Mouse (Mus musculus): Measurements from ENCODE around the gene Aim2. TPM values are rescaled to one million over a fixed set of nuclear protein-coding genes. Genes with fewer than 3 reads are reported as not detected.

Gene Aim2
- polyA plus RNA-seq, 1 experiment from 2014 or later, result 4.0 TPM

- Histone ChIP-seq H3K4me1 (peaks cover 19% of the 10 kb centered on the region), H3K36me3 (no peaks in the 10 kb centered on the region), H3K9ac (no peak within 1 kb of the TSS), H3K4me2 (peak within 1 kb of the TSS; percentile 61), H3K4me3 (peak within 1 kb of the TSS; percentile 42), H3K27me3 (replicated peaks) (peaks cover 67% of the 10 kb centered on the region), H3K9me3 (replicated peaks) (no peaks in the 10 kb centered on the region), H3K27ac (no peak within 1 kb of the TSS)
- 4% methylated on average over 46 of the region's 46 CpGs for WGBS (ENCODE audit: insufficient replicate concordance)
- peak; percentile 24 for ATAC-seq
These were observed 16.8 kb downstream of the Aim2 start, which contains the start of gene Cadm3 for GRCm38 (mm10) chr1:173367356-173368046. Gene Cadm3 (minus strand): TSS chr1:173367695.

- H3K27me3 ChIP-seq (replicated peaks), result peaks cover 59% of the 10 kb centered on the region
- no peak for ATAC-seq
- peaks cover 19% of the 10 kb centered on the region for H3K4me1 ChIP-seq
- no peak overlapping the region for H3K9ac ChIP-seq
- WGBS (ENCODE audit: insufficient replicate concordance), result 53% methylated on average over 2 of the region's 2 CpGs
- no peak overlapping the region for H3K4me3 ChIP-seq
- no peaks in the 10 kb centered on the region for H3K9me3 ChIP-seq (replicated peaks)
- H3K36me3 ChIP-seq, result no peaks in the 10 kb centered on the region
- H3K27ac ChIP-seq, result no peak overlapping the region
- H3K4me2 ChIP-seq, result no peak overlapping the region
These were observed 18.9 kb downstream of the Aim2 start for GRCm38 (mm10) chr1:173369611-173370010.

GRCm38 (mm10) chr1:173370456-173370855, 19.8 kb downstream of the Aim2 start:
- H3K4me3 ChIP-seq, result no peak overlapping the region
- no peak overlapping the region for H3K4me2 ChIP-seq
- H3K9ac ChIP-seq, result no peak overlapping the region
- H3K4me1 ChIP-seq, result peaks cover 18% of the 10 kb centered on the region
- WGBS (ENCODE audit: insufficient replicate concordance), result 71% methylated on average over 6 of the region's 6 CpGs
- no peak overlapping the region for H3K27ac ChIP-seq
- ATAC-seq, result no peak
- H3K9me3 ChIP-seq (replicated peaks), result no peaks in the 10 kb centered on the region
- H3K27me3 ChIP-seq (replicated peaks), result peaks cover 51% of the 10 kb centered on the region
- H3K36me3 ChIP-seq, result no peaks in the 10 kb centered on the region

- H3K4me1 ChIP-seq, result peaks cover 7% of the 10 kb centered on the region
- H3K9me3 ChIP-seq (replicated peaks), result no peaks in the 10 kb centered on the region
- no peak overlapping the region for H3K4me2 ChIP-seq
- no peaks in the 10 kb centered on the region for H3K36me3 ChIP-seq
- no peak overlapping the region for H3K4me3 ChIP-seq
- H3K27ac ChIP-seq, result no peak overlapping the region
- ATAC-seq, result no peak
- no peak overlapping the region for H3K9ac ChIP-seq
- peaks cover 40% of the 10 kb centered on the region for H3K27me3 ChIP-seq (replicated peaks)
- WGBS (ENCODE audit: insufficient replicate concordance), result 66% methylated on average over 6 of the region's 6 CpGs
These were observed 20.9 kb downstream of the Aim2 start for GRCm38 (mm10) chr1:173371586-173371985.

GRCm38 (mm10) chr1:173374020-173374419, 23.3 kb downstream of the Aim2 start:
- Histone ChIP-seq H3K9ac (no peak overlapping the region), H3K27me3 (replicated peaks) (peaks cover 17% of the 10 kb centered on the region), H3K4me3 (no peak overlapping the region), H3K9me3 (replicated peaks) (no peaks in the 10 kb centered on the region), H3K4me2 (no peak overlapping the region), H3K27ac (no peak overlapping the region), H3K36me3 (no peaks in the 10 kb centered on the region), H3K4me1 (no peaks in the 10 kb centered on the region)
- WGBS (ENCODE audit: insufficient replicate concordance), result 59% methylated on average over 7 of the region's 7 CpGs
- no peak for ATAC-seq

GRCm38 (mm10) chr1:173377380-173378112, 26.9 kb downstream of the Aim2 start:
- Histone ChIP-seq H3K36me3 (no peaks in the 10 kb centered on the region), H3K9me3 (replicated peaks) (no peaks in the 10 kb centered on the region), H3K4me3 (no peak overlapping the region), H3K4me2 (no peak overlapping the region), H3K9ac (no peak overlapping the region), H3K4me1 (no peaks in the 10 kb centered on the region), H3K27me3 (replicated peaks) (no peaks in the 10 kb centered on the region; the same call in 1 of the 2 replicates), H3K27ac (no peak overlapping the region)
- 24% methylated on average over 13 of the region's 13 CpGs for WGBS (ENCODE audit: insufficient replicate concordance)
- peak; percentile 61 for ATAC-seq

GRCm38 (mm10) chr1:173381436-173381835, 30.8 kb downstream of the Aim2 start:
- H3K36me3 ChIP-seq, result no peaks in the 10 kb centered on the region
- H3K27me3 ChIP-seq (replicated peaks), result no peaks in the 10 kb centered on the region
- WGBS (ENCODE audit: insufficient replicate concordance), result 71% methylated on average over 6 of the region's 6 CpGs
- no peak overlapping the region for H3K9ac ChIP-seq
- H3K9me3 ChIP-seq (replicated peaks), result no peaks in the 10 kb centered on the region
- H3K4me1 ChIP-seq, result no peaks in the 10 kb centered on the region
- no peak overlapping the region for H3K27ac ChIP-seq
- no peak overlapping the region for H3K4me3 ChIP-seq
- ATAC-seq, result peak; percentile 30; the same call in 1 of the 2 replicates
- H3K4me2 ChIP-seq, result no peak overlapping the region

- WGBS (ENCODE audit: insufficient replicate concordance), result 22% methylated on average over 3 of the region's 3 CpGs
- no peak overlapping the region for H3K4me3 ChIP-seq
These were observed 38.8 kb downstream of the Aim2 start for GRCm38 (mm10) chr1:173389431-173389830.

GRCm38 (mm10) chr1:173389901-173390401, 39.3 kb downstream of the Aim2 start:
- Histone ChIP-seq H3K36me3 (no peaks in the 10 kb centered on the region), H3K27me3 (replicated peaks) (peaks cover 10% of the 10 kb centered on the region; the same call in 1 of the 2 replicates), H3K4me1 (no peaks in the 10 kb centered on the region), H3K27ac (no peak overlapping the region), H3K9ac (no peak overlapping the region), H3K4me2 (no peak overlapping the region; the same call in 1 of the 2 replicates), H3K9me3 (replicated peaks) (no peaks in the 10 kb centered on the region), H3K4me3 (no peak overlapping the region)
- 10% methylated on average over 13 of the region's 13 CpGs for WGBS (ENCODE audit: insufficient replicate concordance)
- ATAC-seq, result no peak

More at GRCm38 (mm10) chr1:173389431-173389830, 38.8 kb downstream of the Aim2 start:
- Histone ChIP-seq H3K4me2 (no peak overlapping the region), H3K9me3 (replicated peaks) (no peaks in the 10 kb centered on the region), H3K27me3 (replicated peaks) (peaks cover 10% of the 10 kb centered on the region; the same call in 1 of the 2 replicates), H3K4me1 (no peaks in the 10 kb centered on the region), H3K9ac (no peak overlapping the region), H3K36me3 (no peaks in the 10 kb centered on the region), H3K27ac (no peak overlapping the region)
- no peak for ATAC-seq

- Histone ChIP-seq H3K4me1 (no peaks in the 10 kb centered on the region), H3K36me3 (no peaks in the 10 kb centered on the region), H3K4me3 (no peak overlapping the region), H3K27me3 (replicated peaks) (peaks cover 10% of the 10 kb centered on the region; the same call in 1 of the 2 replicates), H3K9ac (no peak overlapping the region), H3K9me3 (replicated peaks) (no peaks in the 10 kb centered on the region), H3K27ac (no peak overlapping the region), H3K4me2 (no peak overlapping the region)
- ATAC-seq, result no peak
- WGBS (ENCODE audit: insufficient replicate concordance), result 56% methylated on average over 6 of the region's 6 CpGs
These were observed 41.1 kb downstream of the Aim2 start for GRCm38 (mm10) chr1:173391754-173392153.

GRCm38 (mm10) chr1:173398323-173398970, 47.8 kb downstream of the Aim2 start:
- Histone ChIP-seq H3K27ac (no peak overlapping the region), H3K36me3 (no peaks in the 10 kb centered on the region), H3K9ac (no peak overlapping the region), H3K4me2 (no peak overlapping the region), H3K4me1 (no peaks in the 10 kb centered on the region), H3K9me3 (replicated peaks) (no peaks in the 10 kb centered on the region), H3K4me3 (no peak overlapping the region), H3K27me3 (replicated peaks) (no peaks in the 10 kb centered on the region)
- WGBS (ENCODE audit: insufficient replicate concordance), result 23% methylated on average over 3 of the region's 3 CpGs
- 0 out of 2 replicates have a peak, but pooled peaks have one; percentile 21 for ATAC-seq

Data from liver, embryonic 12.5 days (tissue).